Mouse (Mus musculus) kidney, adult 18-20 months (tissue): ENCODE measurements at regions not wholly inside any gene's neighbourhood (a gene's known extent, or its start where the extent isn't known, plus 50 kb on each side); places are given as distances from the start of the nearest gene placed in this dataset.

Source experiments
- DNase-seq: peaks from one replicate; pipeline ENCODE4 v3.0.0; 2021

DNA sequence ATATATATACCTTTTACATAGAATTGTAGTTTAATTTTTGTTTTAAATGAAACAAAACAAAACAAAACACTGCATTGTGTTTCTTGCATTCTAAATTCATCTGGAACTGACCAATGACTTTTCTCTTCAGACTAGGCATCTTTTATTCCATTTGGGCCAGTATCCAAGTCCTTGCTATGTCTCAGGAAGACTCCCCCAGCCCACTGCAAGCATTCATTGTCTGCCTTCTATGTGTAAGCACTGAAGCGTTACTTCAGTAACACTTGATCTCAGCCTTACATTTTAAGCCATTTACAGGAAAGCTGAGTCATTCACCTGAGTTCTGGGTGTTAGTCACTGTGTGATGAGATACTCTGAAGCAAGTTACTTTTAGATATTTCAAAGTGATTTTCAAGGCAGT is 425.3 kb upstream of the Ccnh start:
- no peak for DNase-seq

DNA sequence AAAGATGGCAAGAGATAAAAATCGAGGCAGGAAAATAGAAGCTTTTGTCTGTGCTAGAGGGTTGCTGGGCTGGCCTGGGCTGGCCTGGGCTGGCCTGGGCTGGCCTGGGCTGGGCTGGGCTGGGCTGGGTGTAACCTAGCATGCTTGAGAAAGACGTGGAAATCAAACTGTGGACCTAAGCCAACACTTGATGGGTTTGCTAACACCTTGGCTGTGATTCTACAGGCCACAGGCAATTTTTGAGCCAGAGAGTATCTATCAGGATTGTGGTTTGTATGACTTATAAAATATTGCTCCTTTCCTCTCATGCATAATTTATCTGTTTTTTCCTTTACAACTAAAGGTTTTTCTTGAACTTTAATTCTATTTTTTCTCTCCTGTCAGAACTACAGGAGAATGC is 417.3 kb upstream of the Ccnh start:
- DNase-seq = no peak

DNA sequence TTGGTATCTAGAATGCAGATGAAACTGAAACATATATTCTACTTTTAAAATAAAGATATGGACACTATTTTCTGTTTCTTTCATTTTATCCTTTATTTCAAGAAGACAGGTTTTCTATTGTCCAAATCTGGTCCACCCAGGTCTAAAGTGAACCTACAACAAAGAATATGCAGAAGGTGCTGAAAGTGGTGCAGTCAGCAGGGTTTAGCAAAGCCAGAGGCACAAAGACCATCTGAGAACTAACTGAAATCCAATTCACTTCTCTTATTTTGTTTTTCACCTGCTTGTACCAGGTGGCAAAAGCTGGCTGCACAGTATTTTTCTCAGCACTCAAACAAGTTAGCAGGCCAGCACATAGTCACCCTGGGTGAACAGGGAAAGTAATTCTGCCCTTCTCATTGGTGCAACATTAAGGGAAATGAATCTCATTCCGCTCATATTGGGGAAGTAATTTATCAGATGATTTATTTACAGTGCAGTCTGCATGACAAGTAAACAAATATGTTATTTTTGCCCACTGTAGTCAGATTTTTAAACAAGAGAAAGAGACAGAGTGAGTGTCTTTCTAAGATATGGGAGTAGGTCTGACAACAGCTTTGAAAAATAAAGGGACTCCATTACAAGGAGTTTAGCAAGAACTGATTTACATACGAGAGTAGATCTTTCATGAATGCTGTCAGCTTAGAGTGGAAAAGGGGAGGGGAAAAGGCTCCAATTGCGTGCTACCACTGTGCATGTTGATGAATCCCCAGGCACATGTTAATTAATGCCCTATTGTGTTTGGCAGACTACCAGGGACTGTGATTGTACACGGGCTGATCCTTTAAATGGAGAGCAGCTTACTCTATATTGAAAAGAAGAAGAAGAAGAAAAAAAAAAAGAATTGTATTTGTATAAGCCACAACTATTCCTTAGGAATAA is 405.9 kb upstream of the Ccnh start:
- DNase-seq = no peak

DNA sequence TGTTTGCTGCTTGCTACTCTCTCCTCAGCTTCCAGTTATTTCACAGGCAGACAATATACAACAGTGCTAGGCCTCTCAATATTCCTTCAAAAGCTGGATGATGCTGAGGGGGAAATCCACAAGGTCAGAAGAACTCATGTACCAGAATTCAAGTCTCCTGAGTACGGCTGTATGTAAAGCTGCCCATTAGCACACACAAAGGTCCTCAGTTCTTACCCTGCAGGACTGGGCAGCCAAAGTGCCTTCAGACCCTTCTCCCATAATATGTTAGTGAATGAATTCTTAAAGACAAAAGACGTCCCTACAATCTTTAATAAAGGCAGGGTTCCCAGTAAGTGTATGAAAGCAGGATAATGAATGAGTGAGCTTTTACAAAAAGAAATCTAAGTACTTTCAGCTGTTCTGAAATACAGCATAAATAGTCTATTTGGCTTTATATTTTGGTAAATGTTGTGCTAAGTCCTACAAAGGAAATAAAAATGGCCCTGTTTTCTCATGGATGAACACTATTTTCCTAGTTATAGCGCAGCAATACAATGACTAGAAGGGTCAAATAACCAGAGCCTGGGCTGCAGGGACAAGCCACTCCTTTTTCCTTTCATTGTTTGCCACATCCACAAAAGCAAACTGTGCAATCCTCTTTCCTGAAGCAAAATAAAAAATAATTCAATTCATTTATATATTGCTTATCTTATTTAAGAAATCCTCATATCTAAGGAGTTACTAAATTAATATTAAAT is 384.8 kb upstream of the Ccnh start:
- DNase-seq = no peak

DNA sequence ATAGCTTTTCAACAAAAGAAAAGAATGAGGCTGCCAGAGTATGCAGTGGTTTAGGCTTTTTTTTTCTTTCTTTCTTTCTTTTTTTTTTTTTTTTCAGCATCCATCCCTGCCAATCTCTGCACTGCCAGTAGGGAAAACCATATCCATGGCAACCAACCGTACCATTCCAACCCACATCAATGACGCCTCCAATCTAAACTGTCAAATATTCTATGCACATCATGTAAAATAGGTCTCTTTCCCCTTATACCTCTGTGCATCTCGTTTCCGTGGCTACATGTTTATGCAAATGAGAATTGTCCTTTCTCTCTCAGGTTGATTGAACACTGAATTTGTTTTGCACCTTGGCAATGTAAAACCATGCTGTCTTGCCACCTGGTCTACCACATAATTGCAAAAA is 384.0 kb upstream of the Ccnh start:
- DNase-seq = no peak

DNA sequence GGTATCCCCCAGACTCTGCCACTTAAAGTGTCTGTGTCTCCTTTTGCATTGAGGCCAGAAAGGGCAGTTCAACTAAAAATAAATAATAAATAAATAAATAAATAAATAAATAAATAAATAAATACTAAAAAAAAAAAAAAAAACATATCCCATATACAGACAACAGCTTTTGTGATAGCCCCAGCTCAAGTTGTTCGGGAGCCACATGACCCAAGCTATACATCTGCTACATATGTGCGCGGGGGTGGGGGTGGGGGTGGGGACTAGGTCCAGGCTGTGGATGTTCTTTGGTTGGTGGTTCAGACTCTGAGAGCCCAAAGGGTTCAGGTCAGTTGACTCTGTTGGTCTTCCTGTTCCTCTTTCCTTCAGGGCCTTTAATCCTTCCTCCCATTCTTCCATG is 379.6 kb upstream of the Ccnh start:
- DNase-seq = no peak
